Mouse (Mus musculus): Measurements from ENCODE around the gene Agfg1. TPM values are rescaled to one million over a fixed set of nuclear protein-coding genes. Genes with fewer than 3 reads are reported as not detected.
A peak's percentile ranks its signal among the peaks of the same experiment; 100 is the strongest.

Gene Agfg1
- polyA plus RNA-seq, 1 experiment = 21.7 TPM

DNA sequence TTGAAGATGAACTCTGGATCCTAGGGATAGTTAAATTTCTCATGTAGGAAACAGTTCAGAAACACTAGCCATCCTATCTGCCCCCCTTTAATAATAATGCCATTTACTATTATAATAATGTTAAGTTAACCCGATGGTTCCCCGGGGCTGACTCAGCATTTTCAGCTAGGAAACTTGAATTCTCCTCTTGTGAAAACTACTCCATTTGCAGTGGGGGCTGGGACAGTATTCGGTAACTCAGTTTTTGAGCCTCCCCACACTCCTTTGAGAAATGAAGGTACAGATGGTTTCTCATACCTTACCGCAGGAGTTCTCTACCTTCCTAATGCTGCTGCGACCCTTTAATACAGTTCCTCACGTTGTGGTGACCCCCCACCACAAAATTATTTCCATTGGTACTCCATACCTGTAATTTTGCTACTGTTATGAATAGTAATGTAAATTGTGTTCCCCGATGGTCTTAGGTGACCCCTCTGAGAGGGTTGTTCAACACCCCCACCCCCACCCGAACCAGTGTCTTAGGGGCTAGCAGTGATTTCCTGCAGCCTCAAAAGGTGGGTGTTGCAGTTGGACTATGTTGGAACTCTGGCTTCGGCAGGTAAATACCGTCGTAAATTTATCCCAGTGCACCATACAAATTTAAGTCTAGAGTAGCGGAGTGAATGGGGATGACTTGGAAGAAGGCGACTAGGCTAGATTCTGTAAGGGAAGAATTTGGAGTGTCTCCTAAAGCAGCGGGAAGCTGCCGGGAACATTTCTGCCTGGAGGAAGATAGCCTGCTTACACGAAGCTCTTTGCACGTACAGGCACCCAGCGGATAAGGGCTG, 601 bp upstream of the Agfg1 start:
- Histone ChIP-seq H3K27me3 (ENCODE audit: control insufficient read depth, insufficient read depth, insufficient read length) (no peaks in the 10 kb centered on the region), H3K4me3 (peak overlapping the region; percentile 51)

DNA sequence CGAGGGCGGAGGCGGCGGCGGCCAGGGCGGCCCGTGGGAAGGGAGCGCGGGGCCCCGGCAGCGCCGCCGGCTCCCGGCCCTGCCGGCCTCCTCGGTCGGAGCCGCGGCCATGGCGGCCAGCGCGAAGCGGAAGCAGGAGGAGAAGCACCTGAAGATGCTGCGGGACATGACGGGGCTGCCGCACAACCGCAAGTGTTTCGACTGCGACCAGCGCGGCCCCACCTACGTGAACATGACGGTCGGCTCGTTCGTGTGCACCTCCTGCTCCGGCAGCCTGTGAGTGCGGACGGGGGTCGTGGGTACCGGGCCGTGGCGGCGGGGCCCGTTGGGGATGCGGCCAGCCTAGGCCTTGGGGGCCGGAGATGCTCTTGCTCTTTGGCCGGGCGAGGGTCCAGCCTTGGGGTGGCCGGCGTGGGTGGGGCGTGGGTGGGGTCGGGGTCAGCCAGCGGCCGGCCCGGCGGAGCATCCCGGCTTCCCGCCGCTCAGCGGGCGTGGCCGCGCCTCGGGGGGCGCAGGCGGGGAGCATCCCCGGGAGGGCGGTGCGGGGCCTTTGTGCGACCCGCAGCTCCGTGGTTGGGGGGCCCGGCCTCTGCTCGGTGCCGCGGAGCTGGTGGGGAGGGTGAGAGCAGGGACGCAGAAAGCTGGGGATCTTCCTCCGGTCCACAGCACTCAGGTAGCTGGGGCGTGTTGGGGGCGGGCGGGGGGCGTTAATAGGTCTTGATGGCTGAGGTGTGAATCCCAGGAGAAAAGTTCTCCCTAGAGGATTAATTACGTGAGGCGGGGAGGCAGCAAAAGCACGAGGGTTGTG, 535 bp downstream of the Agfg1 start:
- H3ac ChIP-seq (ENCODE audit: control insufficient read depth, insufficient read length) = peak overlapping the region; percentile 91
- H3K4me3 ChIP-seq = peak overlapping the region; percentile 51
- no peaks in the 10 kb centered on the region for H3K36me3 ChIP-seq (ENCODE audit: control insufficient read depth, insufficient read depth)
- H3K4me2 ChIP-seq (ENCODE audit: low read depth) = peak overlapping the region; percentile 62
- peaks cover 53% of the 10 kb centered on the region for H3K79me2 ChIP-seq (ENCODE audit: control insufficient read depth, insufficient read depth)
- no peaks in the 10 kb centered on the region for H3K27me3 ChIP-seq (ENCODE audit: control insufficient read depth, insufficient read depth, insufficient read length)
- TF ChIP-seq MYOD1 (IDR thresholded peaks at IDR 0.05; ENCODE audit: control insufficient read depth in 1 of 3, insufficient read length in 2 of 3, low read depth in 2 of 3) = peak in 1 of 3 experiments; percentile 16
- TF ChIP-seq MAX (IDR thresholded peaks at IDR 0.05; ENCODE audit: low read depth) = no peak
- TF ChIP-seq CEBPB (IDR thresholded peaks at IDR 0.05; ENCODE audit: insufficient read depth, poor library complexity, severe bottlenecking) = no peak
- no peak for TF ChIP-seq POLR2A (IDR thresholded peaks at IDR 0.05; ENCODE audit: insufficient read length, low read depth)

More for the DNA sequence above, 601 bp upstream of the Agfg1 start:
- Histone ChIP-seq H3K36me3 (ENCODE audit: control insufficient read depth, insufficient read depth) (no peaks in the 10 kb centered on the region), H3K79me2 (ENCODE audit: control insufficient read depth, insufficient read depth) (peaks cover 41% of the 10 kb centered on the region), H3ac (ENCODE audit: control insufficient read depth, insufficient read length) (peak overlapping the region; percentile 91), H3K4me2 (ENCODE audit: low read depth) (peak overlapping the region; percentile 98)
- TF ChIP-seq POLR2A (IDR thresholded peaks at IDR 0.05; ENCODE audit: insufficient read length, low read depth) = no peak
- TF ChIP-seq MYOD1 (IDR thresholded peaks at IDR 0.05; ENCODE audit: control insufficient read depth in 1 of 3, insufficient read length in 2 of 3, low read depth in 2 of 3) = no peak
- TF ChIP-seq REST (IDR thresholded peaks at IDR 0.05; ENCODE audit: insufficient read depth, insufficient read length) = no peak
- TF ChIP-seq MYOG (IDR thresholded peaks at IDR 0.05; ENCODE audit: control insufficient read depth in 1 of 3, insufficient read depth in 1 of 3, insufficient read length in 2 of 3, low read depth in 2 of 3) = no peak
- TF ChIP-seq TCF3 (IDR thresholded peaks at IDR 0.05; ENCODE audit: insufficient read length, low read depth) = no peak
- TF ChIP-seq TCF12 (IDR thresholded peaks at IDR 0.05; ENCODE audit: insufficient read depth, poor library complexity, severe bottlenecking) = no peak
- no peak for TF ChIP-seq USF1 (IDR thresholded peaks at IDR 0.05; ENCODE audit: low read depth)
- no peak for TF ChIP-seq SRF (IDR thresholded peaks at IDR 0.05; ENCODE audit: control insufficient read depth, insufficient read length, low read depth)
- TF ChIP-seq CEBPB (IDR thresholded peaks at IDR 0.05; ENCODE audit: insufficient read depth, poor library complexity, severe bottlenecking) = no peak

DNA sequence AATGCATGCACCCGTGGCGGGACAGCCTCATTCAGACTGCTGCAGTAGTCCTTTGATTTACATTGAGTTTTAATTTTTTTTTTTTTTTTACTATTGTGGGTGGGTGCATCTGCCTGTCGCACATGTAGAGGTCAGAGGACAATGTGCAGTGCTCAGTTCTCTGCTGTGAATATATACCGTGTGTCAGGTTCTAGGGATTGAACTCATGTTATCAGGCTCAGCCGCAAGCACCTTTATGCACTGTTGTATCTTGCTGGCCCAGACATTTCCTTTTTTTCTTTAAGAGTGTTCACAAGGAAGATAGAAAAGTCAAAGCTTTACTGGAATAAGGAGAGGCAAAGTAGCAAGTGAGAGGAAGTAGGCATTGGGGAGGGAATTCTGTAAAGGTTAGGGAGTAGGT, 16.4 kb downstream of the Agfg1 start:
- TF ChIP-seq POLR2AphosphoS2 (IDR thresholded peaks at IDR 0.05; ENCODE audit: insufficient read length, low read depth) = no peak
- TF ChIP-seq MYOG (IDR thresholded peaks at IDR 0.05; ENCODE audit: control insufficient read depth in 1 of 3, insufficient read depth in 1 of 3, insufficient read length in 2 of 3, low read depth in 2 of 3) = no peak
- TF ChIP-seq SRF (IDR thresholded peaks at IDR 0.05; ENCODE audit: control insufficient read depth, insufficient read length, low read depth) = no peak
- TF ChIP-seq CEBPB (IDR thresholded peaks at IDR 0.05; ENCODE audit: insufficient read depth, poor library complexity, severe bottlenecking) = no peak
- no peak for TF ChIP-seq POLR2A (IDR thresholded peaks at IDR 0.05; ENCODE audit: insufficient read length, low read depth)
- no peak for TF ChIP-seq REST (IDR thresholded peaks at IDR 0.05; ENCODE audit: insufficient read depth, insufficient read length)
- TF ChIP-seq MAX (IDR thresholded peaks at IDR 0.05; ENCODE audit: low read depth) = no peak
- TF ChIP-seq USF1 (IDR thresholded peaks at IDR 0.05; ENCODE audit: low read depth) = no peak
- TF ChIP-seq MYOD1 (IDR thresholded peaks at IDR 0.05; ENCODE audit: control insufficient read depth in 1 of 3, insufficient read length in 2 of 3, low read depth in 2 of 3) = no peak
- Histone ChIP-seq H3K4me3 (no peak overlapping the region), H3K27me3 (ENCODE audit: control insufficient read depth, insufficient read depth, insufficient read length) (no peaks in the 10 kb centered on the region), H3ac (ENCODE audit: control insufficient read depth, insufficient read length) (no peak overlapping the region), H3K79me2 (ENCODE audit: control insufficient read depth, insufficient read depth) (peaks cover 99% of the 10 kb centered on the region), H3K4me2 (ENCODE audit: low read depth) (no peak overlapping the region), H3K36me3 (ENCODE audit: control insufficient read depth, insufficient read depth) (no peaks in the 10 kb centered on the region)

DNA sequence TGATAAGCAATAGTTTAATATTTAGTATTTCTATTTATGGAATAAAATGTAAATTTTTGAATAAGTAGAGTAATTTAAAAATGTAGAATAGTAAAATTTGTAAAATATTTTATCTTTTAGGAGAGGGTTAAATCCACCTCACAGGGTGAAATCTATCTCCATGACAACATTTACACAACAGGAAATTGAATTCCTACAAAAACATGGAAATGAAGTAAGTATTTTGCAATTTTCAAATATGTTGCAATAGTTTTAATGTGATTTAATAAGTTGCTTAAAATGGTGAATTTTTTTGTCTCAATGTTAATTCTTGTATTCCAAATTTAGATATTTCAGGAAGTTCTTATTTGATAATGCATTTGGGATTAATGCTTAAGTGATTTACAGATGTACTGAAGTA, 19.0 kb downstream of the Agfg1 start:
- H3K4me3 ChIP-seq = no peak overlapping the region
- H3K79me2 ChIP-seq (ENCODE audit: control insufficient read depth, insufficient read depth) = peaks cover 93% of the 10 kb centered on the region
- TF ChIP-seq POLR2A (IDR thresholded peaks at IDR 0.05; ENCODE audit: insufficient read length, low read depth) = no peak
- TF ChIP-seq REST (IDR thresholded peaks at IDR 0.05; ENCODE audit: insufficient read depth, insufficient read length) = no peak
- no peak for TF ChIP-seq TCF3 (IDR thresholded peaks at IDR 0.05; ENCODE audit: insufficient read length, low read depth)
- TF ChIP-seq E2F4 (IDR thresholded peaks at IDR 0.05; ENCODE audit: insufficient read depth) = no peak
- no peak for TF ChIP-seq MYOG (IDR thresholded peaks at IDR 0.05; ENCODE audit: control insufficient read depth in 1 of 3, insufficient read depth in 1 of 3, insufficient read length in 2 of 3, low read depth in 2 of 3)
- TF ChIP-seq SRF (IDR thresholded peaks at IDR 0.05; ENCODE audit: control insufficient read depth, insufficient read length, low read depth) = no peak
- no peak for TF ChIP-seq POLR2AphosphoS2 (IDR thresholded peaks at IDR 0.05; ENCODE audit: insufficient read length, low read depth)
- no peak for TF ChIP-seq USF1 (IDR thresholded peaks at IDR 0.05; ENCODE audit: low read depth)
- no peak for TF ChIP-seq TCF12 (IDR thresholded peaks at IDR 0.05; ENCODE audit: insufficient read depth, poor library complexity, severe bottlenecking)
- TF ChIP-seq MAX (IDR thresholded peaks at IDR 0.05; ENCODE audit: low read depth) = no peak
- H3K36me3 ChIP-seq (ENCODE audit: control insufficient read depth, insufficient read depth) = no peaks in the 10 kb centered on the region
- H3K27me3 ChIP-seq (ENCODE audit: control insufficient read depth, insufficient read depth, insufficient read length) = no peaks in the 10 kb centered on the region
- no peak overlapping the region for H3K4me2 ChIP-seq (ENCODE audit: low read depth)
- H3ac ChIP-seq (ENCODE audit: control insufficient read depth, insufficient read length) = no peak overlapping the region

Data from myocyte (in vitro differentiated cells).